Mouse (Mus musculus): ENCODE results near the gene Sbk1. TPM values are rescaled to one million over a fixed set of nuclear protein-coding genes. Genes with fewer than 3 reads are reported as not detected.
A peak's percentile ranks its signal among the peaks of the same experiment; 100 is the strongest.
"Not testable (repeated sequence)": the region's sequence is repeated elsewhere in the genome, so short reads cannot be mapped to it uniquely, and the experiment has no call there.

Gene Sbk1
- polyA plus RNA-seq, 1 experiment from 2014 or later: 24.5 TPM

- H3K27ac ChIP-seq (ENCODE audit: poor library complexity, severe bottlenecking): no peak overlapping the region
- no peak overlapping the region for H3K4me2 ChIP-seq
- H3K9me3 ChIP-seq (replicated peaks): no peaks in the 10 kb centered on the region
- ATAC-seq (ENCODE audit: insufficient number of reproducible peaks, low FRiP score): no peak
- 73% methylated on average over 2 of the region's 2 CpGs for WGBS
- H3K36me3 ChIP-seq: peaks cover 30% of the 10 kb centered on the region
- no peak overlapping the region for H3K4me3 ChIP-seq
- peaks cover 34% of the 10 kb centered on the region for H3K4me1 ChIP-seq (replicated peaks)
- H3K9ac ChIP-seq: no peak overlapping the region
- H3K27me3 ChIP-seq (replicated peaks): peaks cover 23% of the 10 kb centered on the region
Measured at GRCm38 (mm10) chr7:126288104-126288497, 15.7 kb downstream of the Sbk1 start.

- WGBS: 80% methylated on average over 13 of the region's 13 CpGs
- H3K4me3 ChIP-seq: no peak overlapping the region
- H3K4me1 ChIP-seq (replicated peaks): peaks cover 34% of the 10 kb centered on the region
- no peak overlapping the region for H3K9ac ChIP-seq
- H3K4me2 ChIP-seq: no peak overlapping the region
- peaks cover 23% of the 10 kb centered on the region for H3K27me3 ChIP-seq (replicated peaks)
- no peaks in the 10 kb centered on the region for H3K9me3 ChIP-seq (replicated peaks)
- H3K36me3 ChIP-seq: peaks cover 35% of the 10 kb centered on the region
- no peak overlapping the region for H3K27ac ChIP-seq (ENCODE audit: poor library complexity, severe bottlenecking)
- ATAC-seq (ENCODE audit: insufficient number of reproducible peaks, low FRiP score): no peak
Measured at GRCm38 (mm10) chr7:126288571-126289091, 16.2 kb downstream of the Sbk1 start.

DNA sequence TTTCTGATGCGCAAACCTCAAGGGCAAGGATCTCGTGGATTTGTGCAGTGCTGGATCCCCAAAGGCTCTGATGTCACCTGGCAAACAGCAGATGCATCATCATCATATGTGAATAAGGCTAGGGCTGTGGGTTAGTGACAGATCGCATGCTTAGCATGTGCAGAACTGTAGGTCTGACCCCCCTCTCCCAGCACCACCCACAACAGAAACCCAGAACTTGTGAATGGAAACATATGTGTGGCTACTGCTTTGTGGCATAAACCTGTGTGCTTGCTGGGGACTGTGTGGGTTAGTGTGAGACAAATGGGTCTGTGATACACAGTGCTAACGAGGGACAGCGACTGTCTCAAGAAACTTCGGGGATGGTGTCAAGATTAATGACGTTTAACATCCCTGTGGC, 17.0 kb downstream of the Sbk1 start:
- H3K36me3 ChIP-seq: peaks cover 39% of the 10 kb centered on the region

DNA sequence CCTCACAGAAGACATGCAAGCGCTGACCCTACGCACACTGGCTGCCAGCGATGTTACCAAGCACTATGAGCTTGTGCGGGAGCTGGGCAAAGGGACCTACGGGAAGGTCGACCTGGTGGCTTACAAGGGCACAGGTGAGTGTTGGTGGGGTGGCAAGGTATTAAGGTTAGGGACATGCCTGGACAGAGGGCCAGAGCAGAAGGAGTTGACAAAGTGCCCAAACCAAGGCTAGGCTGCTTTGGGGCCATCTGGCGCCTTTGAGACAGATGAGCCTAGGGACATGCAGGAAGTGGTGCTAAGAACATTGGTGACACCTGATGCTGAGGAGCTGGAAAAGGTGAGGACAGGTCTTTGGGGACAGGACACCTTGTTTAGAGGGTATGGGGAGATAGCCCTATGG, 17.5 kb downstream of the Sbk1 start:
- Histone ChIP-seq H3K36me3 (peaks cover 40% of the 10 kb centered on the region), H3K4me2 (no peak overlapping the region), H3K9ac (no peak overlapping the region), H3K9me3 (replicated peaks) (no peaks in the 10 kb centered on the region), H3K4me3 (no peak overlapping the region), H3K27me3 (replicated peaks) (peaks cover 24% of the 10 kb centered on the region), H3K4me1 (replicated peaks) (peaks cover 23% of the 10 kb centered on the region), H3K27ac (ENCODE audit: poor library complexity, severe bottlenecking) (no peak overlapping the region)
- 88% methylated on average over 7 of the region's 7 CpGs for WGBS
- no peak for ATAC-seq (ENCODE audit: insufficient number of reproducible peaks, low FRiP score)

More for the DNA sequence above, 17.0 kb downstream of the Sbk1 start:
- H3K9me3 ChIP-seq (replicated peaks): no peaks in the 10 kb centered on the region
- no peak overlapping the region for H3K27ac ChIP-seq (ENCODE audit: poor library complexity, severe bottlenecking)
- H3K4me3 ChIP-seq: no peak overlapping the region
- no peak overlapping the region for H3K9ac ChIP-seq
- WGBS: 73% methylated on average over 7 of the region's 7 CpGs
- no peak for ATAC-seq (ENCODE audit: insufficient number of reproducible peaks, low FRiP score)
- peaks cover 28% of the 10 kb centered on the region for H3K4me1 ChIP-seq (replicated peaks)
- H3K4me2 ChIP-seq: no peak overlapping the region
- peaks cover 23% of the 10 kb centered on the region for H3K27me3 ChIP-seq (replicated peaks)

- Histone ChIP-seq H3K4me1 (replicated peaks) (peaks cover 11% of the 10 kb centered on the region), H3K4me3 (peak overlapping the region; percentile 10), H3K27me3 (replicated peaks) (peaks cover 26% of the 10 kb centered on the region), H3K9ac (no peak overlapping the region), H3K36me3 (peaks cover 41% of the 10 kb centered on the region), H3K4me2 (peak overlapping the region; percentile 57), H3K9me3 (replicated peaks) (no peaks in the 10 kb centered on the region), H3K27ac (ENCODE audit: poor library complexity, severe bottlenecking) (no peak overlapping the region)
- WGBS: 56% methylated on average over 72 of the region's 72 CpGs
- no peak for ATAC-seq (ENCODE audit: insufficient number of reproducible peaks, low FRiP score)
Measured at GRCm38 (mm10) chr7:126291681-126292545, 19.5 kb downstream of the Sbk1 start.

DNA sequence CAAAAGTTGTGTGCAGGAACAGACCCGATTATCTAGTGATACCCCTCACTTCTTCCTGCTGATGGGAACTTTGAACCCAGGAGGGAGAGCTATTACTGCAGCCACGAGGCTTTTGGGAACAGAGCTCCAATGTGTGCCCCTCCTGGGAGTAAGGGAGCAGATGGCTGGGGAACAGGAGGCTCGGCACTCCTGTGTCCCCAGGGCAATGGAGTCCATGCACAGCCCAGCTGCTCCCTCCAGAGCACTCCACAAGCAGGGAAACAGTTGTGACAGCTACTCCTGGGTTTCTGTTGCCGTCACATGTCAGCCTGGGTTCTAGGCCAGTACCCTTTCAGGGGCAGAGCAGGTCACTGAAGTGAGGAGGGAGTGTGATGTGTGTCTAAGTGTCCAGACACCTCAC, 20.7 kb downstream of the Sbk1 start:
- 71% methylated on average over 4 of the region's 4 CpGs for WGBS

DNA sequence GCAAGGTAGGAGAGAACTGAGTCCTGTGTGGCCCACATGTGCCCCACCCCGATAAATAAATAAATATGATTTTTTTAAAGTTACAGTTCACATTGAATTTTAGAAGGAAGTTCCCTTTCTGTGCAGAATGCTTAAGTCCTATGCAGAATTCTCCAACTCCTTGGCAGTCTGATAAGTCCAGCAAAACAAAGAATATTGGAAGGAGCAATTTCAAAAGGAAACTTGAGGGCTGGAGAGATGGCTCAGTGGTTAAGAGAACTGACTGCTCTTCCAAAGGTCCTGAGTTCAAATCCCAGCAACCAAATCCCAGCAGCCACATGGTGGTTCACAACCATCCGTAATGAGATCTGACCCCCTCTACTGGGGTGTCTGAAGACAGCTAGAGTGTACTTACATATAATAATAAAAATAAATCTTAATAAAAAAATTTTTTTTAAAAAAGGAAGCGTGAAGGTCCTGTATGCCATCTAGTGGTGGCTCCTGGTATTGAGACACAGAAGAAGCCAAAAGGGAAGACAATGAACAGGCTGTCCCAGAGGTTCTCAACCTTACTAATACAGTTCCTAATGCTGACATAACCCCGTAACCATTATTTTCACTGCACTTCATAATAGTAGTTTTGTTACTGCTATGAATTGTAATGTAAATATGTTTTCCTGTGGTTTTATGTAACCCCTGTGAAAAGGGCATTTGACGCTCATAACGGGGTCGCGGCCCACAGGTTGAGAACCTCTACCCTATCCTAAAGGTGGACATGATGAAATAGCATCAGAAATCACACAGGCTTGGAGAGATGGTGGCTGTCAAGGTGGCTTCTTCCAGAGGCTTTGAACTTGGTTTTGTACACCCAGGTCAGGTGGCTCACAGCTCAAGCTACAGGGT, 25.4 kb downstream of the Sbk1 start:
- peaks cover 3% of the 10 kb centered on the region for H3K27me3 ChIP-seq (replicated peaks)
- no peak overlapping the region for H3K4me2 ChIP-seq
- no peaks in the 10 kb centered on the region for H3K9me3 ChIP-seq (replicated peaks)
- no peaks in the 10 kb centered on the region for H3K4me1 ChIP-seq (replicated peaks)
- H3K9ac ChIP-seq: no peak overlapping the region
- no peak for ATAC-seq (ENCODE audit: insufficient number of reproducible peaks, low FRiP score)
- no peak overlapping the region for H3K27ac ChIP-seq (ENCODE audit: poor library complexity, severe bottlenecking)
- 68% methylated on average over 8 of the region's 8 CpGs for WGBS
- H3K4me3 ChIP-seq: no peak overlapping the region
- peaks cover 14% of the 10 kb centered on the region for H3K36me3 ChIP-seq

More for the DNA sequence above, 20.7 kb downstream of the Sbk1 start:
- Histone ChIP-seq H3K9ac (no peak overlapping the region), H3K4me2 (no peak overlapping the region), H3K9me3 (replicated peaks) (no peaks in the 10 kb centered on the region), H3K4me3 (no peak overlapping the region), H3K27me3 (replicated peaks) (peaks cover 26% of the 10 kb centered on the region), H3K27ac (ENCODE audit: poor library complexity, severe bottlenecking) (no peak overlapping the region), H3K36me3 (peaks cover 41% of the 10 kb centered on the region), H3K4me1 (replicated peaks) (peaks cover 4% of the 10 kb centered on the region)
- no peak for ATAC-seq (ENCODE audit: insufficient number of reproducible peaks, low FRiP score)

GRCm38 (mm10) chr7:126298856-126299255, 26.4 kb downstream of the Sbk1 start:
- no peaks in the 10 kb centered on the region for H3K9me3 ChIP-seq (replicated peaks)
- no peaks in the 10 kb centered on the region for H3K4me1 ChIP-seq (replicated peaks)
- 56% methylated on average over 4 of the region's 4 CpGs for WGBS

DNA sequence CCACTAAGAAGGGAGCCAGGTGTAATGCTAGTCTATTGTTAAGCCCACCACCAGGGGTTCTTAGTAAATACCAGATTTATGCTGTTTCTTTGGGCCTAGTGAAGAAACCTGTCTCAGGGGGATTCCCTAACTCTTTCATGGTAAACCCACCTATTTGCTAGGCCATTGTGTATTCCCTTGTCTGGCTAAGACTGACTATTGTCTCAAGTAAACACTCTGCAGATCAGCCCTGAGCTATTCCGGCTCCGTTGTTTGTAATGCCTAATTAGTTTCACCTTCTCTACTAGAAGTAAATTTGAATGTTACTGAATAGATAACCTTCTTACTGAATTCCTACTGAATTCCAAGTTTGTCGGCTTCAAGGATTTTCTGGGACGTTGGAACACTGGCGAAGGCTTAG, 29.4 kb downstream of the Sbk1 start:
- H3K27ac ChIP-seq (ENCODE audit: poor library complexity, severe bottlenecking); H3K27me3 ChIP-seq (replicated peaks); ATAC-seq (ENCODE audit: insufficient number of reproducible peaks, low FRiP score); H3K36me3 ChIP-seq; H3K9ac ChIP-seq; H3K4me3 ChIP-seq; H3K4me1 ChIP-seq (replicated peaks); H3K9me3 ChIP-seq (replicated peaks); H3K4me2 ChIP-seq: not testable (repeated sequence)
- WGBS: 80% methylated on average over 5 of the region's 5 CpGs

More at GRCm38 (mm10) chr7:126298856-126299255, 26.4 kb downstream of the Sbk1 start:
- no peak for ATAC-seq (ENCODE audit: insufficient number of reproducible peaks, low FRiP score)
- Histone ChIP-seq H3K27ac (ENCODE audit: poor library complexity, severe bottlenecking) (no peak overlapping the region), H3K4me2 (no peak overlapping the region), H3K36me3 (peaks cover 4% of the 10 kb centered on the region), H3K27me3 (replicated peaks) (peaks cover 2% of the 10 kb centered on the region; the same call in 1 of the 2 replicates), H3K9ac (no peak overlapping the region), H3K4me3 (no peak overlapping the region)

DNA sequence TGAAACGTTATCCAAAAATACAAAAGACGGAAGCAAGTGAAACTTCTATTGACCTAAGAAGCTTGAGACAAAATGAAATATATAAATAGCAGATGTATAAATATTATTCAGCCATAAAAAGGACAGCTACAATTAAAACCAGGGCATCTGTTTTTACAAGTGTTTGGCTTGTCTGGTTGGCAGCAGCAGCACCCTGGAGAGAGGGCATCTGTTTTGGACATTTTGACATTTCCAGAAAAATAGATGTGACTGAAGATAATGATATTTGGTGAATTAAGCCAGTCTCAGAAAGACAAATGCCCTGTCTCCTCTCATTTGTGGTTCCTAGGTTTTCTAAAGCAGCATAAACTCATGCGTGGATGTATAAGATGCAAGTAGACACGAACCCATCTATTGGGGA, 39.4 kb downstream of the Sbk1 start:
- WGBS: 77% methylated on average over 4 of the region's 4 CpGs
- Histone ChIP-seq H3K27ac (ENCODE audit: poor library complexity, severe bottlenecking) (no peak overlapping the region), H3K4me3 (no peak overlapping the region), H3K9ac (no peak overlapping the region), H3K27me3 (replicated peaks) (no peaks in the 10 kb centered on the region), H3K4me1 (replicated peaks) (no peaks in the 10 kb centered on the region), H3K9me3 (replicated peaks) (0 out of 2 replicates have a peak, but pooled peaks cover 1% of the 10 kb centered on the region), H3K36me3 (no peaks in the 10 kb centered on the region), H3K4me2 (no peak overlapping the region)
- no peak for ATAC-seq (ENCODE audit: insufficient number of reproducible peaks, low FRiP score)

DNA sequence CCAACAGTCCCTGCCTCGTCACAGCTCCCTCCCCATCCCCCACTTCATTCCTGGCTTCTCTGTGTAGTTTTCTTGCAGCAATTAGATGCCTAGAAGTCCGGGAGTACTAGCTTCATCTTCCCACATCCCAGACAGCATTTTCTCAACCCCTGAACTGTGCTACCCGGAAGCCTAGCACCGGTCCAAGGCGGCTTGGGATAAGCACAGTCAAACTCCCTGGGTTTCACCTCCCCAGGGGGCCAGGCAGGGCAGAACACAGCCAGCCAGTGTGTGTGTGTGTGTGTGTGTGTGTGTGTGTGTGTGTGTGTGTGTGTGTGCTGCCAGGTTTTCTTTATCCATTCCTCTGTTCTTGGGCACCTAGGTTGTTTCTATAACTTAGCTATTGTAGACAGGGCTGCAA, 40.9 kb downstream of the Sbk1 start:
- H3K4me2 ChIP-seq: no peak overlapping the region
- ATAC-seq (ENCODE audit: insufficient number of reproducible peaks, low FRiP score): no peak
- H3K4me1 ChIP-seq (replicated peaks): no peaks in the 10 kb centered on the region
- H3K27me3 ChIP-seq (replicated peaks): no peaks in the 10 kb centered on the region
- H3K9me3 ChIP-seq (replicated peaks): 0 out of 2 replicates have a peak, but pooled peaks cover 8% of the 10 kb centered on the region
- H3K4me3 ChIP-seq: no peak overlapping the region
- H3K27ac ChIP-seq (ENCODE audit: poor library complexity, severe bottlenecking): no peak overlapping the region
- H3K36me3 ChIP-seq: no peaks in the 10 kb centered on the region
- no peak overlapping the region for H3K9ac ChIP-seq
- WGBS: 48% methylated on average over 5 of the region's 5 CpGs
